Mouse (Mus musculus) liver, adult 2 months (tissue): ENCODE data around the gene Ptms. TPM values are rescaled to one million over a fixed set of nuclear protein-coding genes. Genes with fewer than 3 reads are reported as not detected.

Experiments used
- DNase-seq: peaks from one replicate; pipeline ENCODE4 v3.0.0-alpha.2; 2011; ENCODE audit warnings: low read depth, low spot score; ENCODE audit errors: extremely low read depth
- H3K27ac ChIP-seq: fragments of 200-500 bp; replicated peaks from 2 replicates; pipeline ENCODE4 v1.5.1; 2012; ENCODE audit warnings: low read depth, mild to moderate bottlenecking, control low read depth, inconsistent platforms, low read length; ENCODE audit not compliant: insufficient read depth
- H3K27me3 ChIP-seq: fragments of 200-500 bp; 2 replicates; pipeline ENCODE4 v1.6.1; 2012; ENCODE audit warnings: mild to moderate bottlenecking, moderate library complexity, low read length, inconsistent platforms; ENCODE audit not compliant: control insufficient read depth, insufficient read depth
- H3K36me3 ChIP-seq: fragments of 200-500 bp; 2 replicates; pipeline ENCODE4 v1.6.1; 2012; ENCODE audit warnings: low read length, inconsistent platforms; ENCODE audit not compliant: control insufficient read depth, insufficient read depth
- H3K4me1 ChIP-seq: fragments of 200-500 bp; 2 replicates; pipeline ENCODE4 v1.6.1; 2011; ENCODE audit warnings: low read length; ENCODE audit not compliant: control insufficient read depth, insufficient read depth
- H3K4me3 ChIP-seq: fragments of 200-500 bp; 2 replicates; pipeline ENCODE4 v1.5.1; 2011; ENCODE audit warnings: low read depth, mild to moderate bottlenecking, control low read depth, low read length, moderate library complexity; ENCODE audit not compliant: insufficient read depth
- H3K79me2 ChIP-seq: fragments of 200-500 bp; 2 replicates; pipeline ENCODE4 v1.6.1; 2012; ENCODE audit warnings: inconsistent platforms, mild to moderate bottlenecking, low read length, moderate library complexity; ENCODE audit not compliant: control insufficient read depth, insufficient read depth
- H3K9ac ChIP-seq: fragments of 200-500 bp; 2 replicates; pipeline ENCODE4 v1.6.1; 2012; ENCODE audit warnings: low read depth, mild to moderate bottlenecking, control low read depth, inconsistent platforms, low read length
- CTCF ChIP-seq: fragments of 200-500 bp; IDR thresholded peaks from 2 replicates; pipeline ENCODE4 v1.5.1; 2011; ENCODE audit warnings: low read depth, low read length, control low read depth
- POLR2A ChIP-seq: fragments of 200-500 bp; IDR thresholded peaks from 2 replicates; pipeline ENCODE4 v1.6.1; 2011; ENCODE audit warnings: low read length, control low read depth; ENCODE audit not compliant: insufficient read depth; ENCODE audit errors: extremely low read depth
- WGBS: fragments of 180-500 bp; shearing (Covaris S2); methylation state at CpG from one replicate; pipeline ENCODE4 v1.1.7; 2018; 5-methylcytosine and 5-hydroxymethylcytosine counted together
- polyA plus RNA-seq: library from polyadenylated mRNA; depleted of rRNA; stranded (reverse); fragments of >200 nt; gene quantifications from 2 replicates; pipeline ENCODE4 v1.2.3, GENCODE M21; 2012
- total RNA-seq: library from RNA; depleted of rRNA; stranded (reverse); fragments of >200 nt; gene quantifications from 2 replicates; pipeline ENCODE4 v1.2.3, GENCODE M21; 2014

Ptms gene
- total and polyA plus RNA-seq, 2 experiments: 80.7 to 2,256 TPM

GRCm38 (mm10) chr6:124943526-124943925 lies 23.6 kb upstream of the Ptms start:
- TF ChIP-seq CTCF: no peak
- no peak for TF ChIP-seq POLR2A
- no peaks in the 10 kb centered on the region for H3K79me2 ChIP-seq
- DNase-seq: no peak
- no peak overlapping the region for H3K27ac ChIP-seq
- no peaks in the 10 kb centered on the region for H3K4me1 ChIP-seq
- H3K4me3 ChIP-seq: no peak overlapping the region
- H3K9ac ChIP-seq: no peak overlapping the region
- H3K27me3 ChIP-seq: no peaks in the 10 kb centered on the region
- 92% methylated on average over 3 of the region's 3 CpGs for WGBS
- H3K36me3 ChIP-seq: no peaks in the 10 kb centered on the region

- H3K4me1 ChIP-seq: no peaks in the 10 kb centered on the region
- H3K9ac ChIP-seq: no peak overlapping the region
- no peaks in the 10 kb centered on the region for H3K36me3 ChIP-seq
- no peak for DNase-seq
- no peak overlapping the region for H3K4me3 ChIP-seq
- WGBS: 89% methylated on average over 1 of the region's 1 CpGs
- H3K79me2 ChIP-seq: no peaks in the 10 kb centered on the region
- no peak for TF ChIP-seq CTCF
- no peak for TF ChIP-seq POLR2A
- no peak overlapping the region for H3K27ac ChIP-seq
- H3K27me3 ChIP-seq: no peaks in the 10 kb centered on the region
Observed at GRCm38 (mm10) chr6:124941679-124942078, 21.8 kb upstream of the Ptms start.

GRCm38 (mm10) chr6:124938554-124938953 lies 18.7 kb upstream of the Ptms start:
- H3K79me2 ChIP-seq: no peaks in the 10 kb centered on the region
- no peak overlapping the region for H3K27ac ChIP-seq
- no peak overlapping the region for H3K9ac ChIP-seq
- no peak for DNase-seq
- no peaks in the 10 kb centered on the region for H3K4me1 ChIP-seq
- WGBS: 96% methylated on average over 7 of the region's 7 CpGs
- TF ChIP-seq POLR2A (no peak), CTCF (no peak)
- no peak overlapping the region for H3K4me3 ChIP-seq
- no peaks in the 10 kb centered on the region for H3K27me3 ChIP-seq
- peaks cover 17% of the 10 kb centered on the region for H3K36me3 ChIP-seq

- 87% methylated on average over 2 of the region's 2 CpGs for WGBS
- Histone ChIP-seq H3K4me3 (no peak overlapping the region), H3K79me2 (no peaks in the 10 kb centered on the region), H3K4me1 (peaks cover under 1% of the 10 kb centered on the region; the same call in 1 of the 2 replicates), H3K36me3 (peaks cover 17% of the 10 kb centered on the region), H3K27me3 (no peaks in the 10 kb centered on the region), H3K9ac (no peak overlapping the region), H3K27ac (no peak overlapping the region)
- DNase-seq: no peak
- TF ChIP-seq POLR2A: no peak
- TF ChIP-seq CTCF: no peak
Observed at GRCm38 (mm10) chr6:124937493-124937892, 17.6 kb upstream of the Ptms start.

- Histone ChIP-seq H3K36me3 (peaks cover 17% of the 10 kb centered on the region), H3K4me3 (no peak overlapping the region), H3K27ac (no peak overlapping the region), H3K79me2 (peaks cover 8% of the 10 kb centered on the region; the same call in 1 of the 2 replicates), H3K27me3 (no peaks in the 10 kb centered on the region), H3K9ac (no peak overlapping the region), H3K4me1 (peaks cover 8% of the 10 kb centered on the region; the same call in 1 of the 2 replicates)
- WGBS: 65% methylated on average over 1 of the region's 1 CpGs
- no peak for TF ChIP-seq POLR2A
- no peak for DNase-seq
Observed at GRCm38 (mm10) chr6:124936681-124937080, 16.8 kb upstream of the Ptms start.

- no peak overlapping the region for H3K9ac ChIP-seq
- H3K4me1 ChIP-seq: peaks cover 10% of the 10 kb centered on the region; the same call in 1 of the 2 replicates
- no peaks in the 10 kb centered on the region for H3K27me3 ChIP-seq
- TF ChIP-seq CTCF (no peak), POLR2A (no peak)
- H3K27ac ChIP-seq: no peak overlapping the region
- DNase-seq: no peak
- no peak overlapping the region for H3K4me3 ChIP-seq
- H3K79me2 ChIP-seq: peaks cover 11% of the 10 kb centered on the region; the same call in 1 of the 2 replicates
- 91% methylated on average over 7 of the region's 7 CpGs for WGBS
- peaks cover 17% of the 10 kb centered on the region for H3K36me3 ChIP-seq
Observed at GRCm38 (mm10) chr6:124934670-124935069, 14.8 kb upstream of the Ptms start.
